Mouse (Mus musculus): Measurements from ENCODE around the gene Tubd1. TPM values are rescaled to one million over a fixed set of nuclear protein-coding genes. Genes with fewer than 3 reads are reported as not detected.

Tubd1 gene
- polyA plus RNA-seq, 1 experiment from 2014 or later, result 7.7 TPM

DNA sequence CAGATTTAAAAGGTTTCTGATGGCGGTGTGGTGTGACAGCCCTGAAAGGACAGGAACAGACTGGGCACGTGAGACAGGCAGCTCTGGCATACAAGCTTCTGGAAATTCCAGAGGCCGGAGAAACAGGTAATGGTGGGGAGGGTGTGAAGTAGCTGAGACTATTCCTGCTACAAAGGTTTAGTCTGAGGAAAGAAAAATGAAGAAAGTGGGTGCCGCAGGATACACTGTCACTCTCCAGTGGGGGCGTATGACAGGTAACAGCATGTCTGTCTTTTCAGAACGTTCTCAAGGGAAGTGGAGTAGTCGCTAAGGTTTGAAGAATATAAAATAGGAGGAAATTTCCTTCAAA, 55.4 kb downstream of the Tubd1 start:
- no peak overlapping the region for H3K27ac ChIP-seq (ENCODE audit: low read depth, low read length)

DNA sequence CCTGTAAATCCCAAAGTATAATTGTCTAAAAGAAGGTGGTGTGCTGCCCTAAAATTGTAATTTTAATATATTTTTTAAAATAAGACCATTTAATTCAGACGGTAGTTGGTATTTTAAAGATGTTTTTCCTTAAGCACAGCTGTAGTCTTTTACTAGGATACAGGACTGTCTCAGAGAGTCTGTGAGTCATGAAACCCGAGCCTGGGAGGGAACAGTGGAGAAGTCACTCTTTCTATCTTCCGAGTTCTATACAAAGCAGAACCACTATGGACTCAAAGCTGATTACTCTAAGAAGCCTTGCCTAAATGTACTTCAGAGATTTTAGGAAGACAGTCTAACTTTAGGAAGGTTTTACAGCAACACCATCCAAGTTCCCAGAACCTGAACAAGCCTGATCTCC, 57.3 kb downstream of the Tubd1 start:
- ATAC-seq, result no peak
- no peaks in the 10 kb centered on the region for H3K9me3 ChIP-seq (ENCODE audit: control insufficient read depth, low read length)
- 72% methylated on average over 3 of the region's 3 CpGs for WGBS

More for the DNA sequence above, 55.4 kb downstream of the Tubd1 start:
- Histone ChIP-seq H3K4me3 (ENCODE audit: low read length) (no peak overlapping the region), H3K4me1 (ENCODE audit: control insufficient read depth, insufficient read depth, low read depth, low read length) (no peaks in the 10 kb centered on the region), H3K36me3 (ENCODE audit: control insufficient read depth, insufficient read depth, low read length) (no peaks in the 10 kb centered on the region), H3K27me3 (replicated peaks; ENCODE audit: control insufficient read depth, insufficient read depth, low read length) (no peaks in the 10 kb centered on the region), H3K9me3 (ENCODE audit: control insufficient read depth, low read length) (no peaks in the 10 kb centered on the region), H3K9ac (ENCODE audit: low read depth, low read length) (no peak overlapping the region), H3K4me2 (ENCODE audit: low read length) (no peak overlapping the region)
- no peak for ATAC-seq
- 92% methylated on average over 7 of the region's 7 CpGs for WGBS

DNA sequence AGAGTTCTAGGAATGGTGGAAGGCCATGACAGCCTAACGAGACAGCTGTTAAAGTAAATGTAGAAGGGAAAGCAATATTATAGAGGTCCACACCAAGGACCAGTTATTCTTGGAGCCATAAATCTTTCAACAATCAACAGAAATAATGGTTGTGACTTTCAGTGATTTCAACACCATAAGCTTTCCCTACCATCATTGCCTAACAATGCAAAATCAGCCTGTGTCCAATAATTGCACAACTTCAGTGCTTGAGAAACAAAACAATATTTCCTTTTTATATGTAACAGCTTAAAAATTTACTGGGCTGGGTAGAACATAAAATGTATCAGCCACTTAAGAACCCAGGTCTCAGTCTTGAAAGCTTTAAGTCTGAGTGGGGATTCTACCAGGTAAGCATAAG, 58.9 kb downstream of the Tubd1 start:
- Histone ChIP-seq H3K27me3 (replicated peaks; ENCODE audit: control insufficient read depth, insufficient read depth, low read length) (no peaks in the 10 kb centered on the region), H3K9me3 (ENCODE audit: control insufficient read depth, low read length) (no peaks in the 10 kb centered on the region), H3K4me1 (ENCODE audit: control insufficient read depth, insufficient read depth, low read depth, low read length) (no peaks in the 10 kb centered on the region), H3K27ac (ENCODE audit: low read depth, low read length) (no peak overlapping the region), H3K9ac (ENCODE audit: low read depth, low read length) (no peak overlapping the region), H3K36me3 (ENCODE audit: control insufficient read depth, insufficient read depth, low read length) (no peaks in the 10 kb centered on the region), H3K4me3 (ENCODE audit: low read length) (no peak overlapping the region), H3K4me2 (ENCODE audit: low read length) (no peak overlapping the region)
- WGBS, result 96% methylated on average over 1 of the region's 1 CpGs
- ATAC-seq, result no peak

More for the DNA sequence above, 57.3 kb downstream of the Tubd1 start:
- Histone ChIP-seq H3K4me2 (ENCODE audit: low read length) (no peak overlapping the region), H3K9ac (ENCODE audit: low read depth, low read length) (no peak overlapping the region), H3K27me3 (replicated peaks; ENCODE audit: control insufficient read depth, insufficient read depth, low read length) (no peaks in the 10 kb centered on the region), H3K27ac (ENCODE audit: low read depth, low read length) (no peak overlapping the region), H3K4me3 (ENCODE audit: low read length) (no peak overlapping the region), H3K36me3 (ENCODE audit: control insufficient read depth, insufficient read depth, low read length) (no peaks in the 10 kb centered on the region), H3K4me1 (ENCODE audit: control insufficient read depth, insufficient read depth, low read depth, low read length) (no peaks in the 10 kb centered on the region)

DNA sequence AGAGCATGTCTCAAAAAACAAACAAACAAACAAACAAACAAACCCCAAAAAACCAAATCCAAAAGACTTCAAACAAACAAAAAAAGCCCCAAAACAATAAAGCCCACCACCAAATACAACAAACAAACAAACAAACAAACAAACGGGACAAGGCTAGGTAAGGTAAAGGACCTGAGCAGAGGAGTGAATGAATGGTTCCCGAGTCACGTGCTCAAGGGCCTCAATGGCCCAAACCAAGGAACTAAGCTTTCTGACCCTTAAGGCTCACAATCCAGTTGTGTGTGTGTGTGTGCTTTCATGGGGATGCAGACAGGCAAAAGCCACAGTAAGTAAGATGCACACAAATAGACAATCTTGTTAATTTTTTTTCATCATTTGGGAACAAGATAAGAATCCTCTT, 59.5 kb downstream of the Tubd1 start:
- no peaks in the 10 kb centered on the region for H3K27me3 ChIP-seq (replicated peaks; ENCODE audit: control insufficient read depth, insufficient read depth, low read length)
- H3K4me1 ChIP-seq (ENCODE audit: control insufficient read depth, insufficient read depth, low read depth, low read length), result no peaks in the 10 kb centered on the region
- H3K9ac ChIP-seq (ENCODE audit: low read depth, low read length), result no peak overlapping the region
- WGBS, result 93% methylated on average over 3 of the region's 3 CpGs
- H3K36me3 ChIP-seq (ENCODE audit: control insufficient read depth, insufficient read depth, low read length), result no peaks in the 10 kb centered on the region
- ATAC-seq, result no peak
- H3K9me3 ChIP-seq (ENCODE audit: control insufficient read depth, low read length), result no peaks in the 10 kb centered on the region
- no peak overlapping the region for H3K4me2 ChIP-seq (ENCODE audit: low read length)
- H3K4me3 ChIP-seq (ENCODE audit: low read length), result no peak overlapping the region
- H3K27ac ChIP-seq (ENCODE audit: low read depth, low read length), result no peak overlapping the region

DNA sequence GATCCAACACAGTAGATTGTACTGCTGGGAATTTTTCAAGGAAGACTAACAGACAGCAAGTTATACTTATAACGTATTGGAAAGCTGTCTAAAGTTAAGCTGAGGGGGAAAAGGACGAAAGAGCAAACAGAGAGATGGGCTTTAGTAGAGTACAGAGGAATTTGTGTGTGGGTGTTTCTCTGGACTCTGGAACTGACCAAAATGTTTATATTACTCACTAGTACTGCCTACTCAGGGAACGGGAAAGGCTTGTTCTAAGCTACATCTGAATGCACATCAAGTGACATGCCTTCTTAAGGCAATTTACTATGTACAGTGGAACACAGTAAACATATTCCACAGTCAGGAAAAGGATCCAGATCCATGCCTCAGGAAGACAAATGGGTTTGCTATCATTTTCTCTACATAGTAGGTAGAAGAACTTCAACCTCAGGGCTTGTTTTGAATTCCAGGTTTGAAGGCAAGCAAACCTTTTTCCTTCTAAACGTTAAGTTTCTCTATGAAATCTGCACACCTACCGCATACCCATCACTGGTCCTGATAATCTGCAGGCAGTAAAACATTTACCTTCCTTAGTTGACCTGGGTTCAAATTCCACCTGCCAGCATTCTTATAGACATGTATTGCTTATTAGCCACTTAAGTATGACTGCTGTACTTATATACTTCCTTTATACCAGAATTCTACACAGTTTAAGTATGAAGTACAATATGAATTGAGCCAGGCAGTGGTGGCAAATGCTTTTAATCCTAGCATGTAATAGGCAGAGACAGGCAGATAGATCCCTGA, 60.1 kb downstream of the Tubd1 start:
- 93% methylated on average over 5 of the region's 5 CpGs for WGBS
- H3K4me2 ChIP-seq (ENCODE audit: low read length), result no peak overlapping the region
- no peaks in the 10 kb centered on the region for H3K27me3 ChIP-seq (replicated peaks; ENCODE audit: control insufficient read depth, insufficient read depth, low read length)
- no peaks in the 10 kb centered on the region for H3K36me3 ChIP-seq (ENCODE audit: control insufficient read depth, insufficient read depth, low read length)
- H3K9ac ChIP-seq (ENCODE audit: low read depth, low read length), result no peak overlapping the region
- no peaks in the 10 kb centered on the region for H3K4me1 ChIP-seq (ENCODE audit: control insufficient read depth, insufficient read depth, low read depth, low read length)
- H3K4me3 ChIP-seq (ENCODE audit: low read length), result no peak overlapping the region
- H3K9me3 ChIP-seq (ENCODE audit: control insufficient read depth, low read length), result no peaks in the 10 kb centered on the region
- ATAC-seq, result no peak
- H3K27ac ChIP-seq (ENCODE audit: low read depth, low read length), result no peak overlapping the region

GRCm38 (mm10) chr11:86606621-86607339, 62.0 kb downstream of the Tubd1 start:
- no peaks in the 10 kb centered on the region for H3K27me3 ChIP-seq (replicated peaks; ENCODE audit: control insufficient read depth, insufficient read depth, low read length)
- no peak overlapping the region for H3K4me3 ChIP-seq (ENCODE audit: low read length)
- ATAC-seq, result no peak
- H3K4me2 ChIP-seq (ENCODE audit: low read length), result no peak overlapping the region
- no peak overlapping the region for H3K9ac ChIP-seq (ENCODE audit: low read depth, low read length)
- no peaks in the 10 kb centered on the region for H3K9me3 ChIP-seq (ENCODE audit: control insufficient read depth, low read length)
- no peaks in the 10 kb centered on the region for H3K36me3 ChIP-seq (ENCODE audit: control insufficient read depth, insufficient read depth, low read length)
- 95% methylated on average over 2 of the region's 2 CpGs for WGBS
- no peaks in the 10 kb centered on the region for H3K4me1 ChIP-seq (ENCODE audit: control insufficient read depth, insufficient read depth, low read depth, low read length)
- H3K27ac ChIP-seq (ENCODE audit: low read depth, low read length), result no peak overlapping the region

- WGBS, result 87% methylated on average over 2 of the region's 2 CpGs
- no peak for ATAC-seq
Observed at GRCm38 (mm10) chr11:86607808-86608350, 63.1 kb downstream of the Tubd1 start.

GRCm38 (mm10) chr11:86610239-86610638, 65.4 kb downstream of the Tubd1 start:
- Histone ChIP-seq H3K4me2 (ENCODE audit: low read length) (no peak overlapping the region), H3K27ac (ENCODE audit: low read depth, low read length) (no peak overlapping the region), H3K9me3 (ENCODE audit: control insufficient read depth, low read length) (no peaks in the 10 kb centered on the region), H3K9ac (ENCODE audit: low read depth, low read length) (no peak overlapping the region), H3K4me3 (ENCODE audit: low read length) (no peak overlapping the region), H3K36me3 (ENCODE audit: control insufficient read depth, insufficient read depth, low read length) (no peaks in the 10 kb centered on the region), H3K4me1 (ENCODE audit: control insufficient read depth, insufficient read depth, low read depth, low read length) (no peaks in the 10 kb centered on the region), H3K27me3 (replicated peaks; ENCODE audit: control insufficient read depth, insufficient read depth, low read length) (no peaks in the 10 kb centered on the region)
- 88% methylated on average over 3 of the region's 3 CpGs for WGBS
- no peak for ATAC-seq

More at GRCm38 (mm10) chr11:86607808-86608350, 63.1 kb downstream of the Tubd1 start:
- H3K4me2 ChIP-seq (ENCODE audit: low read length), result no peak overlapping the region
- H3K4me3 ChIP-seq (ENCODE audit: low read length), result no peak overlapping the region
- no peaks in the 10 kb centered on the region for H3K4me1 ChIP-seq (ENCODE audit: control insufficient read depth, insufficient read depth, low read depth, low read length)
- H3K36me3 ChIP-seq (ENCODE audit: control insufficient read depth, insufficient read depth, low read length), result no peaks in the 10 kb centered on the region
- H3K9me3 ChIP-seq (ENCODE audit: control insufficient read depth, low read length), result no peaks in the 10 kb centered on the region
- no peaks in the 10 kb centered on the region for H3K27me3 ChIP-seq (replicated peaks; ENCODE audit: control insufficient read depth, insufficient read depth, low read length)
- H3K27ac ChIP-seq (ENCODE audit: low read depth, low read length), result no peak overlapping the region
- no peak overlapping the region for H3K9ac ChIP-seq (ENCODE audit: low read depth, low read length)

DNA sequence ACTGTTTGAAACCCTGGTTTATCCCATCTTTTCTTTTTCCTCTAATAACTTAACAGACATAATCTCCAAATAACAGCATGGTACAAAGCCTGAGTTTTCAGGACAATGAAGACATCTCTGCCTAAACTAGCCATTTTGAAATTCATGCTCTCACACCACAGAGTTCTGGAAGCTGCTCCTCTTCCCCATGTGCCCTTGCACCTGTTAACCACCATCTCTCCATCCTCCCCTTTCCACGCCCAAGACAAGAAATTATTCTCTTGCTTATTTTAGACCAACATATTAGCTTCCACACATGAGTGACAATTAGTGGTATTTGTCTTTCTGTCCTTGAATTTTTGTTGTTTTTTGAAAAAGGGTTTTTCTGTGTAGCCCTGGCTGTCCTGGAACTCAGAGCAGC, 67.2 kb downstream of the Tubd1 start:
- H3K36me3 ChIP-seq (ENCODE audit: control insufficient read depth, insufficient read depth, low read length), result no peaks in the 10 kb centered on the region
- no peak for ATAC-seq
- WGBS, result 90% methylated on average over 1 of the region's 1 CpGs
- H3K27me3 ChIP-seq (replicated peaks; ENCODE audit: control insufficient read depth, insufficient read depth, low read length), result no peaks in the 10 kb centered on the region
- no peaks in the 10 kb centered on the region for H3K4me1 ChIP-seq (ENCODE audit: control insufficient read depth, insufficient read depth, low read depth, low read length)
- no peak overlapping the region for H3K4me3 ChIP-seq (ENCODE audit: low read length)
- H3K9me3 ChIP-seq (ENCODE audit: control insufficient read depth, low read length), result no peaks in the 10 kb centered on the region
- no peak overlapping the region for H3K4me2 ChIP-seq (ENCODE audit: low read length)
- no peak overlapping the region for H3K9ac ChIP-seq (ENCODE audit: low read depth, low read length)
- no peak overlapping the region for H3K27ac ChIP-seq (ENCODE audit: low read depth, low read length)
